Mouse (Mus musculus): ENCODE measurements at regions not wholly inside any gene's neighbourhood (a gene's known extent, or its start where the extent isn't known, plus 50 kb on each side); places are given as distances from the start of the nearest gene placed in this dataset.

DNA sequence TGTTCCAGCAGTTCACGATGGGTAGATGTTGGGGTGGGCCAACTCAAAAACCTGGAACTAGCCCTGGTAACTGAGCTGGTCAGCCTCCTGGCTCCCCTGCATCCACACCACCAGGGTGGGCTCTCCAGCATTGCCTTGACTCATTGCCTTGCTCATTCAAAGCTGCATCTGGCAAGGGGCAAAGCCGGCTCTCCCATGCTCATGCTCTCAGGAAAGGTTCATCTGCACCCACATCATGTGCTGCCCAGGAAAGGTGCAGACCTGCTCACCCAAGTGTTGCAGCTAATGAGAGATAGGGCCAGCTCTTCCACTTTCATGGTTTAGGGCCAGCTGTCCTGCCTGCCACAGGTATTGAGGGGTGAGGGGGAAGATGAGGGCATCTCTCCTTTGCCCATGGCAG lies 437.9 kb downstream of the Glrx3 start:
- DNase-seq (ENCODE audit: low read depth, low spot score) = no peak

DNA sequence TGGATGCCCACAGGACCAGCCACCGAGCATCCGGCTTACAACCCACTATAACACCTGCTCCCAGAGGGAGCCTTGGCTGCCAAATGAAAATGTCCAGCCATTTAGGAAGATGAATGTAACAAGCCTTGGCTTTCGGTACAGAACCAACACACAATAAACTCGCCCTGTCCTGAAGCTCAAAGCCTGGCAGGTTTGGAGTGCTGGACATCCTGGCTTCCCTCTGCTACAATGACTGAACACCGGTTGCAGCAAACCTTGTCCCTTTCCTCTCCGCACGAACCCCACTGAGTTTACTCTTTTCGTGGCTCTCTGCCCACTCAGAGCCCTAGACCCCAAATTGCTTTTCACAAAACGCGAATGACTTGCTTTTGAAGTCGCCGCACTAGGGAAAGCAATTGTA lies 441.9 kb downstream of the Glrx3 start:
- DNase-seq (ENCODE audit: low read depth, low spot score) = no peak

DNA sequence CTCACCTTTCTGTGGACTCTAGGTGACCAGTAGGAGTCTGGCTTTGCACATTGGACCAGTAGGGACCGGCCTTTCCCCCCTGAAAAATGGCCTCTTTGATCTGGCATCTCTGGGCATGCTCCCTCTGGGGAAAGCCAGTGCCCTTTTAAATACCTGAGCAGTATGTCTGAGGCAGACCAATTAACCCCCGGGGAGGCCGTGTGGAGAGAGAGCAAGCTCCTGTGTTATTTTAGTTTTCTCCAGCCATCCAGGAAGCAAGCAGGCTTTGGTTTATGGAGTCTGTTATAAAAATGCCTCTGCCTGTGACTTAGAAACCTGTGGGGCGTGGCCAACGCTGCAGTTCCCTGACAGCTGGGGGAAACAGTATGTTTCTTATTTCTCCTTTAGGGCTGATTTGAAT lies 445.5 kb downstream of the Glrx3 start:
- DNase-seq (ENCODE audit: low read depth, low spot score) = no peak

DNA sequence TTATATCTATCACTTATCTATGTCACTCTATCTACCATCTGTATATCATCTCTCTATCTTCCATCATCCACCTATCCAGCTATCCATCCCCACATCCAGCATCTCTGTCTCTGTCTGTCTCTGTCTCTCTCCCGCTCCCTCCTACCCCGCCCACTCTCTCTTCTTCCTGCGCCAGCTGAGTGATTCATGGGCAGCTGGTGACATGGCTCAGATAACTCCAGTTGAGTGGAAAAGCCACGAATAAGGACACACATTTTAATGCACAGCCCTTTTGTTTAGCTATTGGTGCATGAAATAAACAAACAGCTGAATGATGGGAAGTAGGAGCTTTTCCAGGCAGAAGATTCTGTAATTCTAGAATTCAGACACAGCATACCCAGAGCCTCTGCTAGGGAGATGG lies 446.3 kb downstream of the Glrx3 start:
- no peak for DNase-seq (ENCODE audit: low read depth, low spot score)

DNA sequence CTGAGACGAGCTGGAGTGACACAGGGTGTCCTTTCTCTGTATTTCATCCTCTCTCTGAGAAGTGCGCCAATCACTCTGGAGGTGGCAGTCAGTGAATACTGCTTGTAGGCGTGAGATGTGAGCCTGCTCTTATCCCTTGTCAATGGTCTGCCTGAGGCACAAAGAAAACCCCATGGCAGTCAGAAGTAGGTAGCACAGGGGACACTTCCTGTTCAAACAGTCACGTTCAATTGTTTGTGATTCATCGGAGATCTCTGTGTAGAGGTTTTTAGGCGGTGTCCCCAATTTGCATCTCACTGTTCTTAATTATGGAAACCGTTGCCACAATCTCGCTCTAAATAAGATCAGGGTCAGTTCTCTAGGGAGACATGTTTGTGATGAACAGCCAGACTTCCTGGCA lies 447.7 kb downstream of the Glrx3 start:
- DNase-seq (ENCODE audit: low read depth, low spot score) = no peak

DNA sequence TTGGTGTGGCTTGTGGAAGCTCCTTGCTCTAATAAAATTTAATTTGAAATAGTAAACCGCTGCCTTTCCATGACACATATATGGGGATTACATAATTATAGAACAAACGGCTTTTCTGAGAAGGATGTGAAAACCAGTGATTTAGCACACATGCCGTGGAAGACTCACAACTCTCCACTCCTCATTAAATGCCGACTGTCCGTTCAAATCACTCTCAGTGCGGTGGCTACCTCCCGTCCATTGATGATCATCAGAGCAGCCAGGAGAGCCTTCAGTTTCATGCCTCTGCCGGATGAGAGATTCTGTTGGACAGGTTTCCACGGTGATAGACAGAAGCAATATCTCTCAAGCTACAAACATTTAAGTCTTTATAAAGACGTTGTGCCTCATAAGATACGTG lies 451.3 kb downstream of the Glrx3 start:
- DNase-seq (ENCODE audit: low read depth, low spot score) = no peak

DNA sequence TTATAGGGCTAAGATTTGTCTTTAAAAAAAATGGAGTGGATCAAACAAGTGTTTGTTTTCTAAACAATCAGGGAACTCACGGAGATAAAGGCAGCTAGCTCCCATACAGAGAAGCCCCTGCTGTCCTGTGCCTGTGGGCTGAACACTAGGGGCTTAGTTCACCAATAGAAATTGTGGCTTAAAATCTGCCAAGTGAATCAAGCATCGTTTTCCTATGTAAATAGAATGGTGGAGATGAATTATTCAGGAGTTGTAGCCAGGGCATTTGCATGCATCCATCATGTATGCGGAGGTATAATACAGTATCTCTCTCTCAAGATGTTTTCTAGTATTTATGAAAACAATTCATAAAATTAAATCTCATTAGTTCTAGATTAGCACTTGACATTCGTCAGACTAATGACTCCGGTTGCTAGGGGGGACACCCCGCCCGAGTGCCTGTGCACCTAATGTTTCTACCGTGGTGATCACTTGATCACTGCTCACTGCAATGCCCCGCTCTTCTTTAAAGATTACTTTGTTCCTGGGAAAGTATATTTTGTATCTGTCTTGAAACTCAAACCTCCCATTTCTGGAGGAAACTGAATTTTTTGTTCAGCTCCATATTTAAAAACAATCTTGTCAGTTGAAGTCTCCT lies 469.1 kb downstream of the Glrx3 start:
- no peak for DNase-seq (ENCODE audit: low read depth, low spot score)

DNA sequence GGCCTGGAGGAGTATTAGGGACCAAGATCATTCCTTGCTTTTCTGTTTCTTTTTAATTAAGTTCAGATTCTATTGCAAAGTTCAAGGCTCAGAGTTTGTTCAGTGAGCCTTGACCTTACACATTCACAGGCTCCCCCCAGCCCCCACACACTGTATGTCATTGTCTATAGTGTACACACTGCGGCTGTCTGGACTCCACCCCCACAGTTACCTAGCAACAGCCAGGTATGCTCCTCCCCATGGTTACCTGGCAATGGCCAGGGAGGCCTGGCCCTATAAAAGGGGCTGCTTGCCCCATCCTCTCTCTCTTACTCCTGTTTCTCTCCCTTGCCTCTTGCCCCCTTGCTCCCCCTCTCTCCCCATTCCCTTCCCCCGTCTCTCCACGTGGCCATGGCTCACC lies 472.0 kb downstream of the Glrx3 start:
- DNase-seq (ENCODE audit: low read depth, low spot score) = no peak

DNA sequence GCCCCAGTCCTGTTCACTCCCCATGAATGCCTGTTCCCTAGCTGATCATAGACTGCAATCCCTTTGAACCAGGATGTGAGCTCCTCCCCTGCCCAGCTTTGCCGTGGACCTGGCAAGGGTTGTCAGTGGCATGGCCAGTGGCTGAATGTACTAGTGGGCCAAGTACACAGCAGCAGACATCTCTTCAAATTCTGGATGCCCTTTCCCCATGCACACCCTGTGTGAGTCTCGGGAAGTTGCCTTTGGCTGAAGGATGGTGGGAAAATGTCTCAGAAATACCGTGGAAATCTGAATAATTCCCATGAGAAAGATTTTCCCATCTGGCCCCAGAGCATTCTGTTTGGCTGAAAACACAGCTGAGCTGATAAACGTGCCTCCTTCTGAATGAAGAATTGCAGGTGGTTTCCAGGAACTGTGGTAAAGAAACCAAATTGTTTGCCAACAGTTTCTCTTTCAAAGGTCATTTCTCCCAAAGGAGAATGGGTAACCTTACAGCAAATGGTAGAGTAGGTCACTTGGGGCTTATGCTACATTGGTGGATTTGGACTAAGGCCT lies 476.2 kb downstream of the Glrx3 start:
- DNase-seq (ENCODE audit: low read depth, low spot score) = no peak

DNA sequence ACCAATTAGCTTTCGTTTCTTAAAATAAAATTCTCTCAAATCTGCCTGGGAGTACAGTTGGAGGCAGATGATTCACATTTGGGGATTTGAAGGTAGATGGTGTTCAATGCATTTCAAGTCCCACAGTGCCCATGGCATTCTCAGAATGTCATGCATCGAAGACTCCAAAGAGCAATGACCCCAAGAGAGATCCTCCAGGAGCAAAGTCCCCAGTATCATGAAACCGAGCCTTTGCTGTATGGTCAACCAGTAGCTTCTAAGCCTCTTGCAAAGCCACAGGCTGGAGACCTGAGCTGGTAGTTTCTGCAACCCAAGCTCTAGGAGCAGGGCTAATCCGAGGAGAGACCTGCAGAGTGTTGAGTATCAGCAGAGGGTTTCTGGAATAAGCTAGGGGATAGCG lies 477.1 kb downstream of the Glrx3 start:
- DNase-seq (ENCODE audit: low read depth, low spot score) = no peak

DNA sequence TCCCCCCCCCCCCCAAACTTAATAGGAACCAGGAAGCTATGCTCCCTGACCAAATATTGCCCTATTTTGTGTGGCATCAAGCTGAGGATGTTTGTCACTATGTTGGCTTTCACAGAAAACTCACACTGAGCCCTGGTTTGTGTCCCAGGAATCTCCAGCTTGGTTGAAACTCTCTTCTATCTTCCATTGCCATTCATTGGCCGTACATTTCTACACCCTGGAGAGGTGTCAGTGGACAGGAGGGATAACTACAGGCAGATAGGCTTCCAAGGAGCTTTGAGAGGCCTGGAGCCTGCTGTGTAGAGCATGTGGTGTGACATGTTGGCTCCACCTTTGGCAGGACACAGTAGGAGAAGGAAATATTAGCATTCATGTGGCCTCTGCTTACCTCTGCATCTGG lies 478.9 kb downstream of the Glrx3 start:
- no peak for DNase-seq (ENCODE audit: low read depth, low spot score)

DNA sequence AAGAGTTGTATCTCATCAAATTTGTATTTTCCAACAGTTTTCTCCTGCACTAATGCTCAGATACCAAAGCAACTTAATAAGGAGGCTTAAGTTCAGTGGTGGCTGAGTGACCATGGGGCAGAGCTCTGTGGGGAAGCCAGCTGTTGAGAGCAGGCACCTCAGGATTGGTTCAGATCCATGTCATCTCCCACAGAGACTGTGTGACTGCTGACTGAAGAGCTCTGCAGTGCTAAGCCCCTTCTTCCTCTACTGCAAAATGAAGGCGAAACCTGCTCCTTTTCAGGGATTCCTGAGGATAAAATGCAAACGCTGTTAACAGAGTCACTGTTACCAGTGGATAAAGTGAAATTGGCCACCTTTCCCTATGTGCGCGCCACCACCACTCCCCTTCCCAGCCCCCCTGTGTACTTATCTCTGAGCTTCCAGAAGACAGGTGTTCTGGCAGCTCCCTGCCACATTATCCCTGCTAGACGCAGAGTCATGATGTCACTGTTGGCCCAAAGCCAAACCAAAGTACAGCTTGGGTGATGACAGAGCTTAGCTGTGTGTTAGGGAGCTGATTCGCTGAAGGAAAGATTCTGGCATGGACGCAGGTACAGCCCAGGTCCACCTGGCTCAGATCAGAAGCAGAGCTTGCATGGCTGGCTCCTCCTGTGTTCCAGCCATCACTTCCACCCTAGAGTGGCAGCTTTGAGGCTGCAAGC lies 472.9 kb downstream of the Tcerg1l start:
- DNase-seq (ENCODE audit: low read depth, low spot score) = peak; percentile 6

DNA sequence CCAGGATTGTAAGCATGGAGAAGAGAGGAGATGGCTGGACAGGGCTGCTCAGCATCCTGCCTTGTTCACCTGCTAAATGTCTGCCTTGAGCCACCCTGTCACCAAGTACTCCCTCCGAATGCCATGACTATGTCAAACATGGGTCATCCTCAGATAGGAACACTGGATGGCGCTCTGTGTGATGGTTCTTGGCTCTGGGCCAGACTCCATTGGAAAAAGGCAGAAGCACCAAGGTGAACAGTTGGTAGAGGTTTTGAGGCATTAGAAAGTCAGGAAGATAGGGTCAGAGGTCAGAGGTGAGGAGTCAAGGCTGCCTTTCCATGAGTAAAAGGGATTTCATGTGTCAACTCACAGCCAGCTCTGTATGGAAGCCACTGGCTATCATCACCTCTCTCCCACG lies 471.9 kb downstream of the Tcerg1l start:
- DNase-seq (ENCODE audit: low read depth, low spot score) = no peak

DNA sequence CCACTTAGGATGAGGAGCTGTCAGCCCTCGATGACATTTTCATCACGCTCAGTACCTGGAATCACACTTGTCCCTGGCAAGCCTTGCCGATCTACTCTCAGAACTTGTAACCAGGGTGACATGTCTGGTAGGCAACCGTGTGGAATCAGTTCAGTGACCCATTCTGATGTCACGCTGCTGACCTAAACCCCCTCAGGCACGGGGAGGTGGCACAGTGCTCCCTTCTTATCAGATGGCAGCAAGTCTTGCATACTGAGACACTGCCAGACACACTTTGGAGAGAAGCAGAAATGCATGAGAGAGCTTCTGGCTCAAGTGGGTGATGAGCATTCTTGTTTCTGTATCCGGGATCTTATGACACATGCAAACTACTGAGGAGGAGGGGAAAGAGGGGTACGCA lies 470.2 kb downstream of the Tcerg1l start:
- no peak for DNase-seq (ENCODE audit: low read depth, low spot score)

DNA sequence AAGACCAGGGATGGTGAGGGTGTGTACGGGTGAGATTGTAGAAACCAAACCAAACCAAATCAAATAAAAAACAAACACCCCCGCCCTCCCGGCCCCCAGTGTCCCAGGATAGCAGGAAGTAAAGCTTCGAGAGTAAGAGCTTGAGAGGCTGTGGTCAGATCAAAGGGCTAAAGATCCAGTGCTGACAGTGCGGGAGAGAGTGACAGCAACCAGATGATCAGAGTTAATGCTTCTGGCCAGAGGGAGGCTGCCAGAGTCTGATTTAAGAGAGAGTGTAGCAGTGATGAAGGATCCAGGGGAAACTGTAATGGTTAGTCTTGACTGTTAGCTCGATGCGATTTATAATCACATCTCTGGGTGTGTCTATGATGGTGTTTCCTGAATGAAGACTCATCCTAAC lies 467.3 kb downstream of the Tcerg1l start:
- no peak for DNase-seq (ENCODE audit: low read depth, low spot score)

DNA sequence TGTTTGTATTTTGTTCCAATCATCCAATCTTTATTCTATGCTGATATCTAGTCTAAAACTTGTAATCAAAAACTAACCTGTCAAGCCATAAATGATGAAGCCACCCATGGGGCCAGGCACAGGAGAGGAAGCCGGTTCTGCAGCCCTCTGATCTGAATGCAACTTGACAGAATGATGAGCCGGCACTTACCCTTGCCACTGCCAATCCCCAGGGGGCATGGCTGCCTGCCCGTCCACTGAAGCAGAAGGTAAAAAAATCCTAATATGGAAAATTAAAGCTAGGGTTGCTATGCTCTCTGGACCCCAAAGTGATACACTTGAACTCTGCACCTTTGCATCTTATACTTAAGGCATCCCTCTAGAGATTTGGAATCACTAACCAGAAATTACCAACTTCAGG lies 461.6 kb downstream of the Tcerg1l start:
- no peak for DNase-seq (ENCODE audit: low read depth, low spot score)

DNA sequence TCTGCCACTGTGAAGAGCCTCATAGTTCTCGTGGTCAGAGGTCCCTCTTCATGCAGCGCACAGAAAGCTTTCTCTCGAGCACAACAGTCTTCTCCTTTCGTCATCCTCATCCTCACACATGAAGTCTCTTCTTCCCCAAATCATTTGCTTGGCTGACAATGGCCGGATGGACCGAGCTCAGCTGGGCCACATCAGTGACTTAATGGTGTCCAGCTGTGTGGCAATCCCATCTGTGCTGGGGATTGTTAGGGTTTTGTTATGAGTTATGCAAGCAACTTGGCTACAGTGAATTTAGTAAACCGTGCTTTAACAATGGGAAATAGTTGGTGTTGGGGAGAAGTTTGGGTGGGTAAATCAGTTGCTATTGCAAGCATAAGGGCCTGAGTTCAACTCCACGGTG lies 458.4 kb downstream of the Tcerg1l start:
- peak; percentile 18 for DNase-seq (ENCODE audit: low read depth, low spot score)

DNA sequence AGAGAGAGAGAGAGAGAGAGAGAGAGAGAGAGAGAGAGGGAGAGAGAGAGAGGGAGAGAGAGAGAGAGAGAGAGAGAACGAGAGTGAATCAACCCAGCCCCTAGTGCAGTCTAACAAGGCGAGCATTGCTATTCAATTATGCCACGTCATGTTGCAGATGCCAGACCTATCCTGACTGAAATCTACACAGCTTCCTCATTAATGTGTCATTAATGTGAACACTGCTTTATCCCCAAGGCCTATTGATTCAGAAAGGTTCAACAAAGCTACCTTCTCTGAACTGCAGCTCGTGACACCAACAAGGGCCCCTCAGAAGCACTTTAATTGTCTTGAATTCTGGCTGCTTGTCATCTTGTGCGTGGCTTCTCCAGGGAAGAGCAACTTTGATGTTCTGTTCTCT lies 457.4 kb downstream of the Tcerg1l start:
- no peak for DNase-seq (ENCODE audit: low read depth, low spot score)

DNA sequence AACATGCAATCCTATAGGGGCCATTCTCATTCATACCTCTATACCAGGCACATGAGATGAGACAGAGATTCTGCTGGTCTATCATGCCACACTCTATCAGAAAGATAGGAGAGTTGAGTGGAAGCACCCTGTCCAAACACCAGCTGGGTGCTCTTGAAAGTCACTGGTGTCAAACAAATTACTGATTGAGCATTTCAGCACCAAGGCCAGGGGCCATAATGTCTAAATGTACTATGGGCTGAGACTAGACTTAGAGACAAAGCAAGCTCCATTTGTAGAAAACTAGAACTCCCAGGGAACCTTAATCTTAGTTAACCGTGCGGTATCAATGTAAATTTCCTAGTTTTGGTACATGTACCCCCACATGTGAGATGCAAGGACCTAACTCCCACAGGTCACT lies 452.5 kb downstream of the Tcerg1l start:
- no peak for DNase-seq (ENCODE audit: low read depth, low spot score)

DNA sequence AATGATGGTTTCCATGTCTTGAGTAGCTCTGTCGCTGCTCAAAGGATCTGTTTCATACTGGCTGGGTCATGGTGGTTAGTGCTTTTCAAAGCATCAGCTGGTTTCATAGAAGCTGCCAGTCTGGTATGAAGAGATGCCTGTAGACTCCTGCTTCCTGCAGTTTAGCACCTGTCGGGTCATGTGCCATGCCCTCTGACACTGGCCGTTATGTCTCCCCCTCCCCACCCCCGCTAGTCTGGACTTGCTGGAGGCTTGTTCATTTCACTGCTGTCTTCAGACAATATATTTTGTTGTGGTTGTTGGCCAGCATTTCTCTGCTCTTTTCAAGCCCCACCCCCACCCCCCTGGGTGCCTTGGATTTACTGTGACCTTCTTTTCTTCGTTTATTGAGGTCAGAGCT lies 450.1 kb downstream of the Tcerg1l start:
- DNase-seq (ENCODE audit: low read depth, low spot score) = no peak

DNA sequence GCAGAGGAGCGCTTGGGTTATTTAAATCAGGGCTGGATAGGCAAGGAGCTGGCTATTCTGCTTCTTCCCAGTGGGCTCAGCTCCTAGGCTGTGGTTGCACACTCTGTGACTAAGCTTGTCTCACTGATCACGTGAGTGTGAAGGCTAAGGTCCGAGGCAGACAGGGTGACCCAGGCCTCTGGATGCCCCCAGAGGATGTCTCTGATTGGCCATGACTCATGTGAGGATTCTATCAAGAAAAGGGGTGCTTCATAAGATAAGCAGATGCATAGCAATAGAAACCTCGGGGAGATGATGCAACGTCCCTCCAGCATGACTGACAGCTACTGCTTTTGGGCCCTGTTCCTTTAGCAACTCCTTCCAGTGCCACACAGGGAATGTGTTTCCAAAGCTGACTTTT lies 440.2 kb downstream of the Tcerg1l start:
- DNase-seq (ENCODE audit: low read depth, low spot score) = no peak

DNA sequence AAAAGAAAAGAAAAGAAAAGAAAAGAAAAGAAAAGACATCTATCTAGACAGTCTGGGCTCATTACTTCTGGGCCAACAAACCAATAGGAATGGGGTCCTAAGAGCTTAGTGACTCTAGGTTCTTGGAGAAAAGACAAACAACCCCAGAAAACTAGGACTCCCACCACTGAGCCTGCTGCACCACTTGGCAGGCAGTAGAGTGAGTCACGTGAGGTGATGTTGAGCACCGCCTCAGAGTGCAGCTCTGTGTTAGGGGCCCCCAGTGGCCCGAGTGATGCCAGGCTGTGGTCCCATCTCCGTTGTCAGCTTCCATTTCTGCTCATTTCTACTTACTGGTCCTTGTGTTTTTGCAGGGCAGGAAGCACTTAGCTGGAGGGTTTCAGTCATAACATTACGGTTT lies 439.7 kb downstream of the Tcerg1l start:
- DNase-seq (ENCODE audit: low read depth, low spot score) = no peak

DNA sequence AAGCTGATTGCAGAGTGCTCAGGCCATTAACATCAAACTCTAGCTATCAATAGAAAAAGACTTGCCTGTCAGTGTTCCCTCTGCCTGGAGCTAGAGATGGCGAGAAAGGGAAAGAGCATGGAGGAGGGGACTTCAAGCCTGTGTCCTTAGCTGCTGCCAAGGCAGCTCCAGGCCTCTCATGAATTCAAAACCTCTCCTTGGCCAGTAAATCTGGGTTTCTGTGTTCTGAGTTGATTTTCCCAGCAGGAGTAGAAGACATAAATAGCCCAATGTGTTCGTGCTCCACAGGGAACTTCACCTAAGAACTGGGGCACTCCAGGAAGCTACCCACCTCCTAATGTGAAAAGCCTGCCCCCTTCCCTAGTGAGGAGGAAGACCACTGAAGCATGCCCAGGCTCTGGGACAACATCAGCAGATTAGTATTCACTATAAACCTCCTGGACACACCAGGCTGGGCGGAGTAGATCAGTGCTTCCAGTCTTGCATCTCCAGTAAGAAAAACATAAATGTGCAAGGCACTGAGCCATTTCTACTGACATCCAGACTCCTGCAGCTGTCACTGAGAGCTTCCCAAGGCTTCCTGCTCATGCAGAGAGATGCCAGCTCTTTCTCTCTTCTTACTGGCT lies 433.9 kb downstream of the Tcerg1l start:
- DNase-seq (ENCODE audit: low read depth, low spot score) = no peak
